Mouse (Mus musculus): ENCODE measurements around the gene Krtap10-4.

DNA sequence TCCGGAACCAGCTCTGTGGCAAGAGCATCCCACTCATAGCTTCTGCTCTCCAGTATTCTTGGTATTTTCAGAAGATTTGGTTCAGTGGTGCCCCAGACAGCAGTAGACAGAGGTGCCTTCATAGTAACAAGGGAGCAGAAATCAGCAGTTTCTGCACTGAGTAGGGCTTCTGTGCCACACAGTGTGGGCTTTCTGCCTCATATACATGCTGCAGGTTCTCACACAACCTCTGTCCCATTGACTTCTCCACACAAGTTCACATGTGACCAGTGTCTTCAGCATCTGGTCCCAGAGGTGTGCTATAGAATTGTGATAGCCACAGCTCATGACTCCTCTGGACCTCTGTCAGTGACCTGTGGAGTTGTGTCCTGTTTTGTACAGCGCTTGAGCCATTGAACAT lies 38.3 kb downstream of the Krtap10-4 start:
- no peak for TF ChIP-seq CTCF (IDR thresholded peaks at IDR 0.05)
- no peak for TF ChIP-seq EP300 (IDR thresholded peaks at IDR 0.05)

Measured in lung, postnatal 0 days (tissue).